Mouse (Mus musculus): ENCODE data around the gene Igf2r.
A peak's percentile ranks its signal among the peaks of the same experiment; 100 is the strongest.

Gene Igf2r

GRCm38 (mm10) chr17:12751218-12751617 is 18.2 kb downstream of the Igf2r start:
- no peak for DNase-seq (ENCODE audit: low read depth, low spot score)

- DNase-seq (ENCODE audit: low read depth, low spot score) = no peak
Measured at GRCm38 (mm10) chr17:12750591-12751170, 18.8 kb downstream of the Igf2r start.

GRCm38 (mm10) chr17:12749421-12750367 is 19.8 kb downstream of the Igf2r start:
- no peak for DNase-seq (ENCODE audit: low read depth, low spot score)

DNA sequence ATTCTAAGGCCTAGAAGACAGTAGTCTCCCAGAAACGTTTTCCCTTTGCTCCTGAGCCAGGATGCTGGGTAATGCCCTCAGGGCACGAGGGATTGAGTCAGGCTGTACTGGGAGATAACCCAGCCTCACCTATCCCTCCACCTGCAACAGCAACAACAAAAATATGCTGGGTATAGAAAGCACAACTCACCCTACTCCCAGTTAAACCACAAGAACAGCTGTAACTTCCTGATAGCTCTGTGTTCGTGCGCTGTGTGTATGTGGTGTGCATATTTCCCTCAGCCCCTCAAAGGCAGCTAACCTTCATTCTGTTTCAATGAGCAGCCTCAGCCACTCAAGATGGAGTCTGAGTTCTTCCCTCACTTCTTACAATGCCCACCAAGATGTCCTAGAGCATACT is 23.7 kb downstream of the Igf2r start:
- DNase-seq (ENCODE audit: low read depth, low spot score) = no peak

- no peak for DNase-seq (ENCODE audit: low read depth, low spot score)
Measured at GRCm38 (mm10) chr17:12744071-12744470, 25.4 kb downstream of the Igf2r start.

- DNase-seq (ENCODE audit: low read depth, low spot score) = peak; percentile 14
Measured at GRCm38 (mm10) chr17:12742151-12742908, 27.1 kb downstream of the Igf2r start.

DNA sequence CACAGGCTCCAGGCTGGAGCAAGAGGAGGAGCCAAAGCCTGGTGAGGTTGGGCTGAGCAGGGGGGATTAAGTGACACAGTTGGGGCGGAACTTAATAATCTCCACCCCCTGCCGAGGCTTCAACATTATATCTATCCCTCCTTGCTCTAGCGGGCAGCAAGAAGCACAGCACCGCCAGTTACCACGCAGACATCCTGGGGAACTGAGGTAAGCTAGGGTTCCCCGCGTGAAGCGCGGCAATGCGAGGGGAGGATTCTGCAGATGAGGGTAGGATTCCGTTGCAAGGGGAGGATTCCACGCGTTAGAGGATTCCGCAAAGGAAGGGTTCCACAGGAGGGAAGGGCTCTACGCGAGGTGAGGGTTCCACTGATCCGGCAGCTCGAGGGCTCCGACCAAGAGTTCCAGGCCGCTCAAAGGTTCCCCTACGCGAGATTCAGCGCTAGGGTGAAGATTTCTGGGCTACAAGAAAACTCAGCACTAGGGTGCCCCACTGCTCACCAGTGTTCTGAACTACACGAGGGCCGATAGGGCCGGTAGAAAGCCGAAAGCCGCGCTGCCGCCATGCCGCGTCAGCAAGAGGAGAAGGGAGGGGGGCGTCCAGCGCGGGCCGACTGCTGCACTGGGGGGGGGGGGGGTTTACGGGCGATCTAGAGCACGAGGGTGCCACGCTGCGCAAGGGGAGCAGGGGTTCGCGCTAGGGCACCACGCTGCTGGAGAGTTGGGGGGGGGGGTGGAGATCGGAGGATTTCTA is 28.1 kb downstream of the Igf2r start:
- peak; percentile 70 for DNase-seq (ENCODE audit: low read depth, low spot score)

DNA sequence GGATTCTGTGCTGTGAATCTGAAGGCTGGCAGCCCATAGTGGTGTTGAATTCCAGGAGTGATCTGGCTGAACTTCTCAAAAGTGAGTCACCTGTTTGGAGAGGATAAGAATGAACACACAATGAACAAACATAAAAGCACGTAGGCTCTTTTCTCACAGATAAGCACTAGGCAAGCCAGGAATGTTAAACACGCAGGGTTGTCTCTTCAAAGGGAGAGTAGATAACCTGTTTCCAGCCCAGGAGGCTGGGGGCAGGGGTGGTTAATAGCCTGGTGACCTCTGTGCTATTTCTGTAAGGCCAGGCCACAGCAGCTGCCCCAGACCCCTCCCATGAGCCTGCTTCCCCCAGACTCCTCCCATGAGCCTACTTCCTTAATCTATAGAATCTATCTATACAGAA is 29.1 kb downstream of the Igf2r start:
- no peak for DNase-seq (ENCODE audit: low read depth, low spot score)

DNA sequence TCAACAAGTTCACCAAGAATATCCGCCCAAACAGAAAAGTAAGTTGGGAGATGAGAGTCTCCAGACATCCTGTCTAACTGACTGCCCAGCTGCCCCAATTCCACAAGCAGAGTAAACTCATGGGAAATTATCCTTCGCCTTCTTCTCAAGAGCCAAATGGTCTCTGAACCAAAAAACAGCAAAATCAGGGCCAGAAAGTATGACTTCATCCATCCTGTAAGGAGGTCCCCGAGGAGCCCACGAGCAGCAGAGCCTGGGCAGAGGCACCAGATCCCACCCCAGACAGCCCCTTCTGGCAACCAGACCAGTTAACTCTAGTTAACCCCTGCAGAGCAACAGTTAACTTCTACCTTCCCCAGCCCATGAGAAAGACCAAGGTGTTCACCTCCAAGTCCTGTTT is 29.9 kb downstream of the Igf2r start:
- DNase-seq (ENCODE audit: low read depth, low spot score) = no peak

- no peak for DNase-seq (ENCODE audit: low read depth, low spot score)
Measured at GRCm38 (mm10) chr17:12737934-12738333, 31.5 kb downstream of the Igf2r start.

DNA sequence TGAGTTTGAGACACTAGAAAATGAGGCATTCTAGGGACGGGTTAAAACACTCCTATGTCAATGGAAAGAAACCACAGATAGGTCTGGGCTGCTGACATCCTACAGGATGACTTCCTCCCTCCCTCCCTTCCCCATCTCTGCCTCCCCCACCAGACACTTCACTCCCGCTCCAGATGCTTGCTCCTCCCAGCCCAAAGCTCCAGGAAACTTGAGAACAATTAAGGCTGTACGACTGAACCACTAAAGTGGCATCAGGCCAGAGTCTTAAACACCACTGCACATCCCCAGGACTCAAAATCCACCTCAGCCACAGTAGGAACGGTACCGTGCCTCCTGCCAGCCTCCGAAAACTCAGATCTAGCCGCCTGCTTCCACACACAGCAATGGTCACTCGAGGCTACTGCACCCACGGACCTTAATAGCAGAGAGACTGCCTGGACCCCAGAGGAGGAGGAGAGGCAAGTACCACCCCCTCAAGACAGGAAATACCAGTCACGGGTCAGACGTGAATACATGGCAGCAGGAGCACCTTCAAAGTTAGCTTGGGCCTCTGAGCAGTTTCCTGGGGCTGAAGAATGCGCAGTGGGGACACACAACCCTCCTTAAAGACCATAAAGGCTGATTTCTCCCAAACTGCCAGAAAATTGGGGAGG is 35.1 kb downstream of the Igf2r start:
- DNase-seq (ENCODE audit: low read depth, low spot score) = no peak

DNA sequence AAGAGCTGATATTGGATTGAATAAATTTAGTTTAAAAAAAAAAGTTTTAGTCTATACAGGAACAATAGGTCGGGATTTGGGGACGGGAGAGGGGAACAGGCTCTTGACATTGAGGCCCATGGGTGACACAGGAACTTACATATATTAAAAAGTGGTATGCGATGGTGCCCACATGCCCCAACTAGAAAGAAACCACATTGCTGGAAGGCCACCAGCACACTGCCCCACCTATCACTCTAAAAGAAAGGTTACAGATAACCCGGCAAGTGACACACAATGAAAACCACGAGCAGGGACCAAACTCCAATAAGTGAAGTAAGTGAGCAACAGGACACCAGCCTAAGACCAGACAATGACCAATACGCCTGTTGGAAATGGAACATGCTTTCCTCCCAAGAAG is 36.3 kb downstream of the Igf2r start:
- no peak for DNase-seq (ENCODE audit: low read depth, low spot score)

DNA sequence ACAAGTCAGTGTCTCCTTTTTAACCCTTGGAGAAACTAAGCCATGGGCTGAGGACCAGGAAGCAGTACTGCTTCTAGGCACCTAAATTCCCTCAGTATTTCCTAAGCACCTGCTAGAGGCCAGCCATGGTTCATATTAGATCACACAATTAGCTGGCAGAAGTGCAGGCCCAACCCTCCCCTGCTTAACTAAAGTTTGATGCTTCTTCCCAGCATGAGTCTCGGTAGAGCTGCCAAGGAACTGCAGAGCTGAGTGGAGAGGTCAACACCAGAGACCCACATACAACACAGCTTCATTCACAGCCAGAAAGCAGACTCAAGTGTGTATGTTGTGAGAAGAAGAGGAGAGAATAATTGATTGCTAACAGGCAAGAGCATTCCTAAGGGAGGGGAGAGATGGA is 40.9 kb downstream of the Igf2r start:
- DNase-seq (ENCODE audit: low read depth, low spot score) = no peak

DNA sequence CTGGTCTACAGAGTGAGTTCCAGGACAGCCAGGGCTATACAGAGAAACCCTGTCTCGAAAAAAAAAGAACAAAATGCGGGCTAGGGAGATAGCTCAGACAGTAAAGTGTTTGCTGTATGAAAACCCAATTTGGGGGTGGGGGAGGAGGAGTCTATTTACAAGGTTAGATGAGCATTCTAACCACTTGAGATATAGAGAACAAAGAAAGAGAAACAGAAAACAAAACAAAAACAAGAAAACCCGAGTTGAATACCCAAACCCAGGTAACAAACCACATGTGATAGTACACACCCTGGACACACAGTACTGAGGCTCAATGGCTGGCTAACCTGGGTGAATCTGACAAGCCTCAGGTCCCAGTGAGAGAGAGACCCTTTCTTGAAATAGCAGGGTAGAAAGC is 41.7 kb downstream of the Igf2r start:
- no peak for DNase-seq (ENCODE audit: low read depth, low spot score)

GRCm38 (mm10) chr17:12725871-12726270 is 43.6 kb downstream of the Igf2r start:
- DNase-seq (ENCODE audit: low read depth, low spot score) = no peak

DNA sequence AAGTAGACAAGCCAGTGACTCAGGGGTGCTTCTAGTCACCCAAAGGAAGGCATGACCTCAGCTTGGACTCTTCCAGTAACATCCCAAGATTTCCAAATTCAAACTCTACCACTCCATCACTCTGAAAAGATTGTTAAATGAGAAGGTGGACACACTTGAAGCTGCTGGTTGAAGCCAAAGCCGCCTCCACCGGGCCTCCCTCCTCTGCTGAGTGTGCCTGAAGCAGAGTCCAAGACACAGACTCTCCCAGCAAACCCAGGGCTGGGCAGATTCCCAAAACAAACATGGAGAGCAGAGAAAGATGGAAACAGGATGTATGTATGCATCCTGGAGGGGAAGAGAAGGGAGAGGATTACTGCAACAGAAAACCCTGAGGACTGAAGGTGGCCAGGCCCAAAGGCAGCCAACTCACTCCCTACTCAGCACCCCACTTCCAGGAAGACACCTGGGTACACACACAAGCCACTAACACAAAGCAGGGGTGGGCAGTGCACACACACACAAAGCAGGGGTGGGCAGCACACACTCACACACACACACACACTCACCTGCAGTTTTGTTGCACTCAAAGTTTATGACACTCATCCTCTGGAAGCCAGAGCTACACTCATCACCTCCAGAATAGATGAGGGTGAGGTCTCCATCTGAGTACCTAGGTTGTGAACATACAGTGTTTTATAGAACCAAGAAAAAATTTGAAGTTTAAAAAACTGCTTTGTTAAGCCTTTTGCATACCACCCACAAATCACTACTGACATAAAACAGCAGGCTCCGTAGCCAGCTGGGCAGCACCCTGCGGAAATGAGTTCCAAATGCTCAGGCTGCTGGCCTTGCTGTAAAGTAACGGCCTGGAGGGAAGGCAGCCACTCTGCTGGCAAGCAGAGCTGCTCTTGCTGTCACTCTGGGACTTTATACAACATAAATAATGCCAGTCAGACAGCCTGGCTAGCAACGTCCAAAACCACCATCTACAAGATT is 44.4 kb downstream of the Igf2r start:
- no peak for DNase-seq (ENCODE audit: low read depth, low spot score)

DNA sequence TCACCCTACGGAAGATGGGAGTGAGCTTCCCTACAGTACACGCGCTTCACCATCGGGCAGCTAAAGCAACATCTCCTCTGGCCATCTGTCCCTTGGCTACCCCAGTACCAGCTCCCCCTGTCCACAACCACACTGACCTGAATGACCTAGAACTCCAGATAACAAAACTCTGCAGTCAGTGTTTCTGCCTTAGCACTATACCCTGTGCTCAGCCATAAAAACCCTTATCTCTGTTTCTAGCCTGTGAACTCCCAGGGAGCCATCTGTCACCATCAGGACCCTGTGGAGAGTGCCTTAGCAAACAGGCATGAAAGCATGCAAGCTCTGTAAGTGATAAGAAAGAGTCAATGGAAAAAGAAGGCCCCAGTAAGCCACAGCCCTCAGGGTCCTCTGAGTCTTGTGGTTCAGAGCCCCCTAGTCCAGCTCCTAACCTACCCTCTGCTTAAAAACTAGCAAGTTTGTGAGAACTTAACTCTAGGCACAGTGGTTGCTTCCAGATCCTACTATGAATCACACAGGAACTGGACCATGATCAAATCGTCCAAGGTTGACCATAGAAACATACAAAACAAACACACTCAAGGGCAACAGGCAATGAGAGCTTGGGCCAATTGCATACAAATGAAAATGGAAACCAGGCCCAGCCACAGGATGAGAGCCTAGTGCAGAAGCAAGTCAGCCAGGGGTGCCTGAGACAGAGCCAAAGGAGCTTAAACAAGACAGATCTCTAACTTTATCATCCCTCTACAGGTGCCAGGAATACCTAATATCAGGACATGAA is 45.3 kb downstream of the Igf2r start:
- DNase-seq (ENCODE audit: low read depth, low spot score) = no peak

- DNase-seq (ENCODE audit: low read depth, low spot score) = no peak
Measured at GRCm38 (mm10) chr17:12722622-12723021, 46.8 kb downstream of the Igf2r start.
